Mouse (Mus musculus): ENCODE results near the gene Sf3a2.
"Not testable (repeated sequence)": the region's sequence is repeated elsewhere in the genome, so short reads cannot be mapped to it uniquely, and the experiment has no call there.

Gene Sf3a2

GRCm38 (mm10) chr10:80824827-80825226 lies 26.8 kb downstream of the Sf3a2 start:
- no peak for DNase-seq (ENCODE audit: low spot score in 2 of 2)

- peak; percentile 97 to 99 for DNase-seq (ENCODE audit: low spot score in 2 of 2)
Observed at GRCm38 (mm10) chr10:80826151-80827062, 28.4 kb downstream of the Sf3a2 start, which contains the start of gene Oaz1. Gene Oaz1 (plus strand): TSS chr10:80826656.

DNA sequence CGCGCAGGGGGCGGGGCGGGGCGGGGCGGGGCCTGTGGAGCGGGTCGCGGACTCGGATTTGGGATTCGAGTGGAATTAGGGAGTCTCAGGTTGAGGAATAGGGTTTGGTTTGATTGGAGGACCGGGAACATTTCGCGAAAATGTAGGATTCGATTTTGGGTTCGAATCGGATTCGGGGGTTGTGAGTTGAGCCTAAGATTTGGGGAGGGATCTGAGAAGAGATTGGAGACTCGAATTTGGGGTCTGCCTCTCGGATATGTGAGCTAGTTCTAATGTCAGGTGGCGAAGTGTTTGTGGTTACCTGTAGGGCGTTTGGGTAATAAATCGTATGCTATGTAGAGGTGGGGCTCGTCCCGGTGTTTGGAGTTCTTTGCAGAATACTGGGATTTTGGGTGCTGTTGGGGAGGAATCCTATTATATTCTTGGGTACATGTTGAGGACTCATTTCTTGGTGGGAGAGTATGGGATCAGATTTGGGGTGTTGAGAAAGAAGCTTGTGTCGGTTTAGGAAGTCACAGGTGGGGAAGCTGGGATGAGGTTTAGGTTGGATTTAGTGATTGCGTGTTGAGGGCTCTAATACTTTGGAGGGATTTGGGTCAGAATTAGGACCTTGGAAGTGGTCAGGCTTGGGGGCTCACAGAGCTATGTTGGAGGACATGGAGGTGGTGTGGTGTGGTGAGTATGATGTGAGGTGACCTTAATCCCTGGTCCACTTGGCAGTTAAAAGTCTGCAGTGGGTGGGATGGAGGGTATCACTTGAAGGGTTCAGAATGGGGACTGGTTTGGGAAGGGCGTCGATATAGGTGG lies 29.3 kb downstream of the Sf3a2 start:
- no peak for DNase-seq (ENCODE audit: low spot score in 2 of 2)

DNA sequence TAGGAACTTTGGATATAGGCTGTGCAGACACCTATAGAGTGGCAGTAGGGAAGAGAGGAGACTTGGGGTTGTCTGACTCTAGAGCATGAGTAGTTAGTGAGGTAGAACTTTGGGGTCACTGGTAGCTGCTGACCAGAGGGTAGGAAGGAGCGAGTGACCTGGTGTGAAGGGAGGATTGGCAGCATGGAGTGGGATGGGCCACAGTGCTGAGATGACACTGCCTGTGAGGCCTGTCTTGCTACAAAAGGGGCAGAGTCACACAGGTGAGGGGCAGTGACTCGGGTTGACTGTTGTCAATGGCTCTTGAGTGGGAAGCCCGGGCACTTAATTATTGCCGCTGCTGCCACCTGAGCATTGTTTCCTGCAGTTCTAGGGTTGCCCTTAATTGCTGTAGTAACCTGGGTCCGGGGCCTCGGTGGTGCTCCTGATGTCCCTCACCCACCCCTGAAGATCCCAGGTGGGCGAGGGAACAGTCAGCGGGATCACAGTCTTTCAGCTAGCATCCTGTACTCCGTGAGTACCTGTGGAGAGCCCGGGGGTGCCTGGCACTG lies 29.9 kb downstream of the Sf3a2 start:
- no peak for DNase-seq (ENCODE audit: low spot score in 2 of 2)

GRCm38 (mm10) chr10:80828587-80828986 lies 30.6 kb downstream of the Sf3a2 start:
- not testable (repeated sequence) for DNase-seq (ENCODE audit: low spot score in 2 of 2)

DNA sequence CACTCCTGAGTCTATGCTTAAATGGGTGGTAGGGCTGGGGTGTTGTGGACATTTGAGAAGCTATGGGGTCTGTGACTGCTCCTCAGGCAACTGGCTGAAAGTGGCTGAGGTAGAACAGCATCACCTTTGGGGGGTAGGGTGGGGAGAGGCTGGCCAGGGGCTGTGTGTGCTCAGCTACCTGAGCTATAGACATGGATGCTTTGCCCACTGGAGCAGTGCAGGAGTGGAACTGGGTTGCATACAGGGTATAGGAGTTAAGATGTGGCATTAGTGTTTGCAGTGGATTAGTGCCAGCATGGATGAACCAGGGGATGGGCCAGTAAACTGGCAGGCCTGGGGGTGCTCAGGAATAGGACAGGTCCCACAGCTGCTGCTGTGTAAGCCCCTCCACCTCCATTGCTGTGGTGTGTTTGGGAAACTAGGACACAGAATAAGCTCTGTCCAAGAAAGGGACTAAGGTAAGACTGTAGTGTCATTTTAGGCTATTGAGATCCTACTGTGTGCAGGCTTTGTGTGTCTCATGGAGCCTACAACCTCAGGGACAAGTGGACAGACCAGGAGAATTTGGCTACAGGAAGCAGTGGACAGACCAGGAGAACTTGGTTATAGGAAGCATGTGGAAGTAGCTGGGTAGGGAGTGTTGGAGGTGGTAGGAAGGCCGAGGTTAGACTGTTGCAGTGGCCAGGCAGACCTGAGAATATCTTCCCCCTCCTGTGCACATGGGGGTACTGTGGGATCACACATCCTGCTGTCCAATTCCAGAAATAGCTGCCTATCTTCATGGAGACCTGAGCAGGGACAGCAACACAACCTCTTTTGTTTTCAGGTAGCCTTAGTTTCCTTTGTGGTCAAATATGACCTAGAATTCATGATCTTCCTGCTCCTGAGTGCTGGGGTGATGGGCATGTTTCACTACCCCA lies 31.6 kb downstream of the Sf3a2 start:
- no peak for DNase-seq (ENCODE audit: low spot score in 2 of 2)

DNA sequence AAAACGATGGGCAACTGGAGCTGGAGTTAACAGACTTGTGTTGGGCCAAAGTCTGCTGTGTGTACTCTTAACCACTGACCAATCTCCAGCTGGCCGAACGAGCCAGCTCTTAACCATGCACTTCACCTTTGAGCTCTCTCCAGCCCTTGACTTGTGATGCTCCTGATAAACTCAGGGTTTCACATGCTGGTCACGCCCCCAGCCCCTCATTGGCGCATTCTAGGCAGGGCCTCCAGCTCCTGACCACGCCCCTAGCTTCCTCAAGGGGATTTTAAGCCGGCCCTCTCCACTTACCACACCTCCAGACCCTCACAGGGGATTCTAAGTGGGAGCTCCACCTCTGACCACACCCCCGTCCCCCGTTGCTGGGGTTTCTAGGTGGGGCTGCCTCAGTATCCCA lies 33.1 kb downstream of the Sf3a2 start:
- DNase-seq (ENCODE audit: low spot score in 2 of 2): no peak

GRCm38 (mm10) chr10:80832818-80833217 lies 34.8 kb downstream of the Sf3a2 start:
- DNase-seq (ENCODE audit: low spot score in 2 of 2): no peak

DNA sequence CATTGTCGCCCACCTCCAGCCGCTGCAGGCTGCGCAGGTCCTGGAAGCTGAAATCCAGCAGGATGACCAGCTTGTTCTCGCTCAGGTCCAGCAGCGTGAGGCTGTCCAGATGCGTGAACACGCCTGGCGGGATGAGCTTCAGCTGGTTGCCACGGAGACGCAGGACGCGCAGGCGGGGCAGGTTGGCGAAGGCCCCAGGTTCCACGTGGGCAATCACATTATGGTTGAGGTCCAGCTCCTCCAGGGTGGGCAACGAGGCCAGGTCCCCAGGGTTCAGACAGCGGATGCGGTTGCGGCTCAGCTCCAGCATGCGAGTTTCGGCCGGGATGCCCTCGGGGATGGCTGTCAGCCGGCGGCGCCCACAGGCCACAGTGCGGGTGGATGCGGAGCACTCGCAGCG lies 37.6 kb downstream of the Sf3a2 start:
- DNase-seq (ENCODE audit: low spot score in 2 of 2): no peak

- peak in 1 of 2 experiments; percentile 41 for DNase-seq (ENCODE audit: low spot score in 2 of 2)
Observed at GRCm38 (mm10) chr10:80836949-80837379, 39.0 kb downstream of the Sf3a2 start.

DNA sequence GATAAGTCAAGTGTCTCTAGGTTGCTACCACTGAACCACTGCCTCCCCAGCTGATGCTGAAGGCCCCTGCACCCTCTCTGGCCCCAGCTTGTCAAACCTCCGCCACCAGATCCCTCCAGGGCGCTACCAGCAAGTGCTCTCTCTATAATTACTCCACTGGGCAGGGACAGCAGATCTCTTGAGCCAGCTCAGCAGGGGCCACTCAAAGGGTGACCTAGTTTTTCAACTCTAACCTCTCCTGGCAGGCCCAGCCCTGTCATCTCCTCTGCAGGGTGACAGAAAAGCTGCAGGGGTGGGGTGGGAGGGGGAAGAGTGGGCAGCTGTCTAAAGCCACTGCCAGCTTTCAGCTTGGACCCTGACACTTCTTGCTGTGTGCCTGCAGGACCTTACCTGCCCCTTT lies 39.8 kb downstream of the Sf3a2 start:
- no peak for DNase-seq (ENCODE audit: low spot score in 2 of 2)

- no peak for DNase-seq (ENCODE audit: low spot score in 2 of 2)
Observed at GRCm38 (mm10) chr10:80838346-80838912, 40.4 kb downstream of the Sf3a2 start.

- DNase-seq (ENCODE audit: low spot score in 2 of 2): no peak
Observed at GRCm38 (mm10) chr10:80839848-80840247, 41.9 kb downstream of the Sf3a2 start.

GRCm38 (mm10) chr10:80841685-80842084 lies 43.7 kb downstream of the Sf3a2 start:
- no peak for DNase-seq (ENCODE audit: low spot score in 2 of 2)

GRCm38 (mm10) chr10:80842334-80842733 lies 44.3 kb downstream of the Sf3a2 start:
- DNase-seq (ENCODE audit: low spot score in 2 of 2): no peak

GRCm38 (mm10) chr10:80843087-80843930 lies 45.3 kb downstream of the Sf3a2 start:
- no peak for DNase-seq (ENCODE audit: low spot score in 2 of 2)

DNA sequence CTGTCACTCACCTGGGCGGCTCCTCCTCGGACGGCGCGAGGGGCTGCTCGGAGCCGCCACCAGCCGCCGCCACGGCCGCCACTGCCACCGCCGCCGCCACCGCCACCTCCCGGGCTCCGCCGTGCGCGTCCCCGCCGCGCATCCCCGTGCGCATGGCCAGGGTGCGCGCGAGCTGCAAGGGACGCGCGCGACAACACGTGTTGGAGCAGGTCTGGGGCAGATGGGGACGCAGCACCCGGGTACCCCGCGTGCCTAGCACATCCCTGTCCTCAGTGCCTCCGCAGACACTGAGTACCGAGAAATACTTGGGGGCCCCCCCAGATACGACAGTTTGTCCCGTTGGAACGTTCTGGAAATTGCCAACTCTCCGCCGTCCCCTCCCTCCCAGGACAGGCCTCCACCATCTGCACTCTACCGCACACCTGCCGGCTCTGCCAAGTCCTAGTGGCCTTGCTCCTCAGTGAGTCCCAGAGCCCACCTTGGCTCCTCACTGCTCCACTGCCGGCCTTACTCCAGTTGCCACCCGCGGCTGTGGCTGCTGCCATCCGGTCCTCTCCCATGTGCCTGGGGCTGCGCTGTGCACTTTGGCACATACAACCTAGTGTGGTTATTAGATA lies 46.0 kb downstream of the Sf3a2 start, which contains the start of gene Lingo3:
TSS of gene Lingo3 (minus strand) at position 109 of the 617 bp plus-strand sequence.
- DNase-seq (ENCODE audit: low spot score in 2 of 2): peak in 1 of 2 experiments; percentile 68

- no peak for DNase-seq (ENCODE audit: low spot score in 2 of 2)
Observed at GRCm38 (mm10) chr10:80845055-80845693, 47.2 kb downstream of the Sf3a2 start.

DNA sequence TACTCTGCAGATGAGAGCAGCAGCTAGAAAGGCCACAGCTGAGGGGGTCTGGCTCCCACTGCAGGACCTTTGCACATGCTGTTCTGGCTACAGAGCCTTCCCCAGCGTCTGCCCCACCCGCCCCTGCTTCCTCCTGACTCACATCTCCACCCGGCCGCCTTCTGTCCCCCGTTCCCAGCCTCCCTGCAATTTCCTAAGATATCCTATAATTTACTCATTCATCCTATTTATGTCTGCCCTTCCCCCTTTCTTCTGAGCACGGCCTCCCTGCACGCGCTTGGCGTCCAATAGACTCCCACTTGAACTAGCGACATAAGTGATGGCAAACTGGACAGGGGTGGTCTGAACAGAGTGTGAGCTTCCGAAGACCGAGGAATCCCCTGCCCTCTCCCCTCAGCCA lies 47.7 kb downstream of the Sf3a2 start:
- no peak for DNase-seq (ENCODE audit: low spot score in 2 of 2)
